Mouse (Mus musculus) spleen, postnatal 14 days (tissue): Measurements from ENCODE around the gene Nos3.
A peak's percentile ranks its signal among the peaks of the same experiment; 100 is the strongest.

Experiments used
- DNase-seq, 2 experiments: peaks; one replicate each; pipeline ENCODE4 v3.0.0; 2021 to 2022; ENCODE audit warnings: low spot score in 2 of 2

Nos3 gene

GRCm38 (mm10) chr5:24399686-24400085 is 35.1 kb downstream of the Nos3 start:
- no peak for DNase-seq

- DNase-seq, result no peak
Observed at GRCm38 (mm10) chr5:24400362-24400761, 35.8 kb downstream of the Nos3 start.

DNA sequence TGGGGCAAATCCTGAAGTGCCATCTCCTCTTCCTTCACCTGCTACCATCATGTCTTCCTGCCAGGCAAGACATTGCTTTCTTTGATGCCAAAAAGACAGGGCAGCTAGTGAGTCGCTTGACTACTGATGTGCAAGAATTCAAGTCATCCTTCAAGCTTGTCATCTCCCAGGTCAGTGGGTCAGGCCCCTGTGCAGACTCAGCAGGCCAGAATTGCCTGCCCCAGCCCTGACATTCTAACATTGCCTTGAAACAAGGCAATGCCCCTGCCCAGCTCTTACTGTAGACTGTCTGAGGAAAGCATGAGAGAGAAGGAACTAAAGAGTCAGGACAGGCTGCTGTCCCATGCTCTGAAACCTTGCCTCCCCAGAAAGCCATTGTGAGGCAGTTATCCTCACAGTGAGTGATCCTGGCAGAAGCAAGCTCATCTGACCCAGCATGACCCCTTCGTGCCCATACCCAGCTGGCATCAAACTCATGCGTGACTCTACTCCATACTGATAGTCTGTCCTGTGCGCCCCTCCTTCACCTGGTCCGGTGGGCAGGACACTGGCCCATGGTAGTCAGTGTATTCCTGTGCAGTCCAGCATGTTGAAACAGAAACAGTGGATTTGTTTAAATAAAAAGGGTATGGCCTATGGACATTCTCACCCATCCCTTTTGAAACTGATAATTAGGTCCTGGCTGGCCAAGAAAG is 36.4 kb downstream of the Nos3 start:
- DNase-seq, result no peak

GRCm38 (mm10) chr5:24401969-24402368 is 37.4 kb downstream of the Nos3 start:
- DNase-seq, result no peak

GRCm38 (mm10) chr5:24404594-24405360 is 40.2 kb downstream of the Nos3 start:
- no peak for DNase-seq

DNA sequence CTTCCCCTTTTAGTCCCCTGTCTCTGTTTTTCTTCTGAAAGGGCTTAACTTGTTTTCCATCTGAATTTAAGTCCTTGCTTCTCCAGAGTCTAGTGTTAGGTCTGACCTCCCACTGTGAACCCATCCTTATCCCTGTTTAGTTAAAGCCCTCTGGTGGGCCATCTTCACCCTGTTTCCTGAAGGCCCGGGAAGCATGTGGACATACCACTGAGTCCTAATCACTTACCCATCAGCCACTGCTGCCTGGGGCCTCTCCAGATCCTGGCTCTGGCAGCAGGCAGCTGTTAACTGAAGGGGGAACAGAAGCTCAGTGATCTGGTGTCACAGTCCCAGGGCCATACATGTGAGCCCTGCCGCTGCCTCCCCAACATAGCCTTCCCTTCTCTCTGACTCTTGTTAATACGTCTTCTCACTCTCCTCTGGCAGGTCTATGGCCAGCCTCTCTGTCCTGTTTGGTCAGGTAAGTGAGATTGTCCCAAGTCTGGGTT is 40.8 kb downstream of the Nos3 start:
- no peak for DNase-seq

- no peak for DNase-seq
Observed at GRCm38 (mm10) chr5:24408651-24409050, 44.0 kb downstream of the Nos3 start.

DNA sequence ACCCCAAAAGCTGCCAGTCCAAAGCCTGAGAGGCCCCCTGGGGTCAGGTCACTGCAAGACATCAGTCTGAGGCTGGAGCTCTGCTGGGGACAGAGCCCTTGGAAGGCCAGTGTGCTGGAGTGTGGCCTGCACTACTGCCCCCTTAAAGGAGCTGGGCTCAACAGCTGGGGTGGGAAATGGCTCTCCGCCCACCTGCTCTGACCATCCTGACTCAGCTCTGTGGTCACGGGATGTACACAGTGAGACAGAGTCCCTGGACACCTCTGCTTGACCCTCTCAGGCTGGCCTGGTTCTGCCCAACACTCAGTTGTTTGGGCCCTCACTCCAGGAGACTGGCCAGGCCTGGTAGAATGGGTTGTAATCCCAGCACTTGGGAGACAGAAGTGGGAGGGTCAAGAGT is 44.9 kb downstream of the Nos3 start:
- no peak for DNase-seq

- no peak for DNase-seq
Observed at GRCm38 (mm10) chr5:24412063-24412462, 47.5 kb downstream of the Nos3 start.

GRCm38 (mm10) chr5:24413042-24413693 is 48.6 kb downstream of the Nos3 start, which contains the start of gene Asic3:
TSS of gene Asic3 (plus strand) at chr5:24413392.
- no peak for DNase-seq

GRCm38 (mm10) chr5:24413938-24414337 is 49.3 kb downstream of the Nos3 start:
- DNase-seq, result no peak

GRCm38 (mm10) chr5:24416222-24416736 is 51.7 kb downstream of the Nos3 start:
- peak in 1 of 2 experiments; percentile 46 for DNase-seq

GRCm38 (mm10) chr5:24417587-24417986 is 53.0 kb downstream of the Nos3 start:
- no peak for DNase-seq

GRCm38 (mm10) chr5:24420381-24420780 is 55.8 kb downstream of the Nos3 start:
- DNase-seq, result no peak

DNA sequence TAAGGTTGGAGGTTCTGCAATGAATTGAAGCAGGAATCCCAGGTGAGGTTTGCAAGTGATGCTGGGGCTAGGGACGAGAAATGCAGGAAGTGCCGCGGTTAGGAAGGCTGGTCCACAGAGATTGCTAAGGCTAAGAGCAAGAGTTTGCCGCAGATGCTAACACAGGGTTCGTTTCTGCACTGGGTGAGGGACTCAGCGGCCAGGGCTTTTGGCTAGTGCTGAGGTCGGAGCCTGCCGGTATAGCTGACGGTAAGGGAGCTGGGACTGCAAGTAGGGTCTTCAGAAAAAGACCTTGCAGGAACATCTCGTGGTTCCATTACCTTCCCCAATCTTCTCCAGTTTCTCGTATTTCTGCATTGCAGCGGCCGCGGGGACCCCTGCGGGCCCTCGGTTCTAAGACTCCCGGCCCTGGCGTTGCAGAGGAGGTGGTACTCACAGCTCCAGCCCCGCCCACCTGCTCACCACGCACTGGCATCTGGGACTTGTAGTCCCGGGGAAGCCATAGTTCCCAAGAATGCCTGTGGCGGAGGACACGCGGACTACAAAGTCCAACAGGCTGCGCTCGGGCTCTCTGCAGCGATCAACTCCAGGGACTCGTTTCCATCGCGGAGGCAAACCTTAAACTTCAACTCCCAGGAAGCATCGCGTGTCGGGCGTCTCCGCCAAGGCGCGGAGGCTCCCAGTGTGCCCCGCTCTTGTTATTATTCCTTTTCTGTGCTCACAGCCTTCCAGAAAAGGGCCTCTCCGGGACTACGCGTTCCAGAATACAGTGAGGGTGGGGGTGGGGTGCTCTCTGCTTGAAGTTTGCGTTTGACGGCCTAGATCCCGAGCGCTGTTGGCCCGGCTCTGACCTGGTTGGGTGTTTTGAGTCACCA is 58.8 kb downstream of the Nos3 start, which contains the start of the genes Cdk5 and Slc4a2:
Gene Cdk5, minus strand, starts transcription at position 402 of the 875 bp plus-strand sequence.
Gene Slc4a2, plus strand, starts transcription at position 709 of the 875 bp plus-strand sequence.
- DNase-seq, result peak; percentile 93 to 96

- DNase-seq, result peak in 1 of 2 experiments; percentile 29
Observed at GRCm38 (mm10) chr5:24424004-24424781, 59.6 kb downstream of the Nos3 start.

DNA sequence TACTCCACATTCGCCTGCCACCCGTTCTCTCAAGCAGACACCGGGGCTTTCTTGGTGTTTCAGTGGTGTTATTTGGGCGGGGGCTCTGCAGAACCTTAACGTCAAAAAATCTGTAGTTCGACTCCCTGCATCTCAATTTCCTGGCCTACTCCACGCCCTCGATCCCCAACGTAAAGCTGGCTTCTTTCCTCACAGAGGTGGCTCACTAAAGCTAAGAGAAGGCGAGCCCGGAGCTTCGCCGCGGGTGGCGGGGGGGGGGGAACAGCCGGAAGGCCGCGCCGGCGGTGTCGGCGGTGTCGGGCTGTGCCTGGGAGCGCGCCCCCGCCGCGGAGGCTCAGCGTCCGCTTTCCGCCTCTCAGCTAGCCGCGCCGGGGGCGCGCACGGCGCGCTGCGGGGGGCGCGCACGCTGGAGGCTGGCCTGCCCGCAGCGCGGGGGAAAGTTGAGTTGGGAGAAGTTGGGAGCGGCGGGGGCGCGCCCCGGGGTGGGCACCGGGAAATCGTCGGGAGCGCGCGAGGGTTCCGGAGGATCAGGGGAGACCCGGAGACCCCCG is 60.3 kb downstream of the Nos3 start:
- peak; percentile 58 to 73 for DNase-seq

GRCm38 (mm10) chr5:24425421-24426036 is 60.9 kb downstream of the Nos3 start:
- peak; percentile 23 to 52 for DNase-seq

- DNase-seq, result no peak
Observed at GRCm38 (mm10) chr5:24426037-24426432, 61.4 kb downstream of the Nos3 start.
